ENCODE assay signal across 16 mouse cellular contexts in the genomic region with DNA sequence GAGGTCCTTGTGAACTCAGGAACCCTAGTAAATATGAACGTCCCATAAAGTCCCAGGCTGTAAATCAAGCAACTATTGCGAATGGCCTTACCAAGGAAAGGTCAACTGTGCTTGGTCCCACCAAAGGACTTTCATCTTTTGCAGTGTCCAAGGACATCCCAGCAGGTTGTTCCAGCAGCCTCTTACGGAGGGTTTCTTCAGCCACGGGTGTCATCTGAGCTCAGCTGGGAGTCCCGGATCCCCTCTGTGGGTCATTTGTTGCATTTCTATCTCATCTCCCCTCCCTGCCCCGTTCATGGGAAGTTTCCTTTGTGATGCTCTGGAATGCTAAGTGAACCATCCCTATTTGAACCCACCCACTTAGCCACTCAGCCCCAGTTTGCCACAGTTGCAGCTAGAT.
DNase-seq lines count a peak whose midpoint lies in the region; ATAC-seq lines count a peak whose summit lies in the region.
"Had no signal": no experiment of that assay in that cellular context is flagged by ENCODE, and none has a peak within 500 bp of the region (broad histone marks: within the 10 kb centered on the region; RNA-seq: fewer than 3 reads in every experiment).

No protein-coding gene starts in this region.

- H3K4me3 ChIP-seq in midbrain, embryonic 14.5 days (replicated peaks; ENCODE audit: low read depth, low read length): no peak overlapping the region
- H3K4me3 ChIP-seq: gastrocnemius, adult 2 months; heart, embryonic 15.5 days; limb, embryonic 15.5 days had no signal

- no peaks in the 10 kb centered on the region for H3K9me3 ChIP-seq in midbrain, embryonic 14.5 days (ENCODE audit: control insufficient read depth, low read length)
- H3K9me3 ChIP-seq: G1E; heart, embryonic 15.5 days; limb, embryonic 15.5 days had no signal

- H3K27ac ChIP-seq in midbrain, embryonic 14.5 days (replicated peaks; ENCODE audit: low read depth, low read length): peak overlapping the region; percentile 71
- H3K27ac ChIP-seq: gastrocnemius, adult 2 months; heart, embryonic 15.5 days; limb, embryonic 15.5 days had no signal

- no peaks in the 10 kb centered on the region for H3K36me3 ChIP-seq in midbrain, embryonic 14.5 days (ENCODE audit: control insufficient read depth, insufficient read depth, low read length)
- H3K36me3 ChIP-seq: G1E; heart, embryonic 15.5 days; limb, embryonic 15.5 days had no signal

- H3K27me3 ChIP-seq in midbrain, embryonic 14.5 days (ENCODE audit: control insufficient read depth, insufficient read depth, low read length): no peaks in the 10 kb centered on the region
- H3K27me3 ChIP-seq: heart, embryonic 15.5 days; limb, embryonic 15.5 days had no signal

- intact Hi-C loops in heart, postnatal 14 days (cut with DNase I): no loop called here

- H3K9ac ChIP-seq in midbrain, embryonic 14.5 days (replicated peaks; ENCODE audit: low read length): no peak overlapping the region
- H3K9ac ChIP-seq: heart, embryonic 15.5 days; limb, embryonic 15.5 days; liver, postnatal 0 days had no signal

- ATAC-seq in midbrain, embryonic 14.5 days (ENCODE audit: low FRiP score, low TSS enrichment): no peak
- no peak for ATAC-seq in cerebellum, adult (ENCODE audit: insufficient number of reproducible peaks, low FRiP score, low TSS enrichment)
- ATAC-seq: forebrain, embryonic 16.5 days had no signal

- H3K4me1 ChIP-seq in midbrain, embryonic 14.5 days (ENCODE audit: control insufficient read depth, insufficient read depth, low read length): peaks cover 27% of the 10 kb centered on the region

- H3K4me2 ChIP-seq in midbrain, embryonic 14.5 days (ENCODE audit: low read length): no peak overlapping the region
- H3K4me2 ChIP-seq: heart, embryonic 15.5 days; limb, embryonic 15.5 days had no signal

- peak; percentile 66 for DNase-seq in heart, adult 11 months
- DNase-seq in heart, postnatal 14 days: no peak
- DNase-seq in urinary bladder, adult 2 months (ENCODE audit: low spot score): peak; percentile 9
- DNase-seq in urinary bladder, postnatal 4 days (ENCODE audit: low spot score in 2 of 2): no peak
- DNase-seq in midbrain, embryonic 14.5 days: no peak
- no peak for DNase-seq in cerebellum, adult 9-11 months
- DNase-seq in retina, postnatal 1 day: no peak
- DNase-seq: cerebellum, adult 2 months; gastrocnemius, adult 2 months; heart, adult 18-20 months; liver, postnatal 0 days had no signal

- 37% methylated on average over 6 of the region's 6 CpGs for WGBS in midbrain, embryonic 14.5 days

Comparison
In these comparisons a context has a peak if more than half of its experiments do, and no peak if none do; other contexts are left out.
1. DNase-seq: peak in heart, adult 11 months (single experiment) and urinary bladder, adult 2 months (single experiment); none in heart, postnatal 14 days (0 of 2), urinary bladder, postnatal 4 days (0 of 2), midbrain, embryonic 14.5 days (single experiment), cerebellum, adult 9-11 months (single experiment) and retina, postnatal 1 day (single experiment).